Mouse (Mus musculus) spleen, adult 2 months (tissue): ENCODE data around the gene Smarcc2.

ENCODE experiments used
- CTCF ChIP-seq: fragments of 200-500 bp; IDR thresholded peaks from 2 replicates; pipeline ENCODE4 v1.5.1; 2011; ENCODE audit warnings: mild to moderate bottlenecking, inconsistent platforms; ENCODE audit not compliant: insufficient read depth, insufficient read length, insufficient replicate concordance; ENCODE audit errors: extremely low read depth
- POLR2A ChIP-seq: fragments of 200-500 bp; IDR thresholded peaks from 2 replicates; pipeline ENCODE4 v1.6.1; 2011; ENCODE audit warnings: low read depth, low read length, inconsistent platforms

DNA sequence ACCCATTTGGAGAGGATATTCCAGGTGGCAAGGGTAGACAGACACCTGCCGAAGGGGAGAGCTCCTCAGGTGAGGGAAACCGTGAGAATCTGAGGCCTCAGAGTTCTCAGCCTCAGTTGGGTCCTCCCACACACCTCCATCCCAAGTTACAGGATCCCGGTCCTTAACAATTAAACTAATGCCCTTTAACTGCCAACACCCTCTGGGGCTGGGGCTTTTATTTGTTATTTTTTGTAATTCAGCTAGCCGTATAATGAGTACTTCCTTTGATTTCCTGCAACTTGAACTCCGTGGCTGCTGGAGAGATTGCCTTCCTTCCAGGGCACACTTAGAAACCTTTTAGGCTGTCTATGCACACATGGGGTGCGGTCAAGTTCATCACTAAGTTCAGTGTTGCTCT is 14.7 kb upstream of the Smarcc2 start:
- TF ChIP-seq CTCF (no peak), POLR2A (no peak)
